Mouse (Mus musculus): ENCODE data around the gene Abhd12.
A peak's percentile ranks its signal among the peaks of the same experiment; 100 is the strongest.

Gene Abhd12

DNA sequence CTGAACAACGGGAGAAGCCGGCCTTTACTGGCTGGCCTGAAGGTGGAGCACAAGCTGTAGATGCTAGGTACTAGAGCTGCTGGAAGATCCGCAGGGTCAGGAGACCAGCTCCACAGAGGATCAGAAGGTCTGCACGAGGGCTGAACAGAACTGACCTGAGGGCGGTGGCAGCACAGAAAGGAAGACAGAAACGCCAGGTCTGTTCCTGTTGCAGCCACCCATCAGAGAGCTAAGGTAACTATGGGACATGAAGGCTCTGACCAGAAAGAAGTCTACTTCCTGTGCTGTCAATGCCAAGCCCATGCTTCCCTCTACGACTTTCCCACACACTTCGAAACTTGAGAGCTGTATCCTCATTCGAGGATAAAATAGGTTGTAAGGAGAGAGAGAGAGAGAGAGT, 53.3 kb downstream of the Abhd12 start:
- no peak for ATAC-seq (ENCODE audit: low TSS enrichment)

DNA sequence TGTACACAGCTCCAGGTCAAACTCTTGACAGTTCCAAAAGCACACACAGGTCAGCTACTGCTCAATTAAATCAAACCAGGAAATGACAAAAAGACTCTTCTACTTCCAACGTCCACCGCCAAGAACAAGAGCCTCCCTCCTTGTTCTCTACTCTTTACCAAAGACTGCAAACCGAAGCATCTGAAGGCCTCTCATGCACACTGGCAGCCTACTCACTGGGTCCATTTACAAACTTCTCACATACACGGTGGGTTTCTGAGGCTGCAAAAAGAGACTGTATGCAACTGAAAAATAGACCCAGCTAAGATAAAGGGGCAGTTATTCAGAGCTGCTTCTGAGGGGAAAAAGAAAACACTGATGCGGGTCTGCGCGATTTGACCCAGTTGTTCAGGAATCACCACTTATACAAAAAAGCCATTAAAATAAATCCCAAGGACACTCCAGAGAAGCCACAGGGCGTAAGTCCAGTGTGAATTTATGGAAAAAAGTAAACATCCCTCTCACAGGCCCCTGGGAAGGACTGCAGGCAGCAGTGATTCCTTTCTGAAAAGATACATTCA, 57.0 kb downstream of the Abhd12 start:
- ATAC-seq (ENCODE audit: low TSS enrichment) = no peak

DNA sequence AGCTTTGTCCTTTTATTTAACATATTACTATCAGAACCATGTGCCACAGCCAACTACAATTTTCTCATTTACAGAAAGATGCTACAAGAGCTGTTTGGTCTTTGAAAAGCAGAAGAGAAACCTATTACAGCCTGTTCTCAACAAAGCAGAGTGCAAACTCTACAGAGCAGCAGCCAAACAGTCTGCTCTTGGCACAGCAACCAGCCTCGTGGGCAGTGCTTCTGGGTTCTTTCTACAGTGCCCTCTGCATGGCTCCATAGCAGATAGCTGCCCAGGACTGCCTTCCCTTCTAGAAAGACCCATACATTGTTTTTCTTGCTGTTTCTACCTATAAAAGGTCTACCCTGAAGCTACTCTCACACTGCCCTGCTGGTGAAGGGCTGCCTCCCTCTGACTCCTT, 59.7 kb downstream of the Abhd12 start:
- peak; percentile 69 for ATAC-seq (ENCODE audit: low TSS enrichment)

DNA sequence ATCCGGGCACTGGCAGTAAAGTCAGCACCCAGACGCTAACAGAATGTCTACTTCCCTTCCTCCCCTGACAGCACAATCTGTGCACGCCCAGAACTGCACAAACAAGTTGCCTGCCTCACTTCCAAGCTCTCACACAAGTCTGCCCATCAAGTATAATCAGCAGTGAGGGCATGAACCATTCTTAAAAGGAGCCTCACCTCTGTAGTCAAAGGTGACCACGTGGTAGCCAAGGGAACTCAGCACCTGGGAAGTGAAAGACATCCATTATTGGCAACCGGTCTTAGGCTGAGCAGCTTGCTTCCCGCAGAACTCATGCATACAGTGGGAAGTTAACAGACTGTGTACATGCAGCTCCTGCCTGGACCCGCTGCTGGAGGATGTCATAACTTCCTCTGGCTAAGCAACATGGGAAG, 62.5 kb downstream of the Abhd12 start:
- 0 out of 2 replicates have a peak, but pooled peaks have one; percentile 20 for ATAC-seq (ENCODE audit: low TSS enrichment)

DNA sequence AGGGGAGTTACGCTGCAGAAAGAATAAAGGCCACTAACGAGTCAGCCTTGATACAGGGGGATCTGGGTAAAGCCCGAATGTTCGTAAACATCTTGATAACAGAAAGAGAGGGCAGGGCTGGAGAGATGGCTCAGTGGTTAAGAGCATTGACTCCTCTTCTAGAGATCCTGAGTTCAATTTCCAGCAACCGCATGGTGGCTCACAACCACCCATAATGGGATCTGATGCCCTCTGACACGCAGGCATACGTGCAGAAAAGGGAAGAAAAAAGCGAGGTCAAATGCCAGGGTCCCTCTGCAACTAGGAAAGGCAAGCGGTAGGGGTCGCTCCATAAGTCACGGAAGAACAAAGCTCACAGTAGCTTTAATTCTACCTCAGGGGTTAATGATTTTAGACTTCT, 63.4 kb downstream of the Abhd12 start:
- ATAC-seq (ENCODE audit: low TSS enrichment) = no peak

DNA sequence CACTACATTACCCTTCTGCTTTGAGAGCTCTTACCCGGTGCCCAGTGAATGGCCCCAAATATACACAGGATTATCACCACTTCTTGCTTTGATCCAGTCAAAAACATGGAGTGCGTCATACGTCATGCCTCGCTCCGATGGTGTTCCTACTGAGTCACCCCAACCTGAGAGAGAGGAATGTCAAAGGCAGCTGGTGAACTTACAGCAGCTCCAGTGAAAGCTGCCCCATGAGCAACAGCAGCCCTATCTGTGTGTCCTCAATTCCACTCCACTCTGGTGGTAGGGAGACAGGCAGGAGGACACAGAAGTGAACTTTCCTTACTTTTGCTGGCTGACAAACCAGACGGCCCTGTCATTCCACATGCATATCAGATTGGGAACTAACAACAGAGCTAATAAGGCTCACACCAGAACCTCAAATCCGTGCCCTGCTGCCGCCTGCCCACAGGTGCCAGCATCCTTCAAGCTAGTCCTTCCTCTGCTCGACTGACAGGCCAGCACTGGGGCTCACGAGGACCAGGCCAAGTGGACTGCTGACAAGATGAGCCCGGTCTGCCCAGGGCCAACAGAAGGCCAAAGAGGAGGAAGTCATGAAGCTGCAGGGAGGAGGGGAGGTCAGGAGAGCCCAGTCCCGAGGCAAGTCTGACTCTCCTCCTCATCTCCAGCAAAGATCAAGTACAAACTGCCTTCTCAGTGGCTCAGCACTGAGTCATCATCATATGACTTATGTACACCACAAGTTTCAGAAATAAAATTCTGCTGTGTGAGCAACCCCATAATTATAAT, 64.7 kb downstream of the Abhd12 start:
- ATAC-seq (ENCODE audit: low TSS enrichment) = peak; percentile 45; the same call in 1 of the 2 replicates

DNA sequence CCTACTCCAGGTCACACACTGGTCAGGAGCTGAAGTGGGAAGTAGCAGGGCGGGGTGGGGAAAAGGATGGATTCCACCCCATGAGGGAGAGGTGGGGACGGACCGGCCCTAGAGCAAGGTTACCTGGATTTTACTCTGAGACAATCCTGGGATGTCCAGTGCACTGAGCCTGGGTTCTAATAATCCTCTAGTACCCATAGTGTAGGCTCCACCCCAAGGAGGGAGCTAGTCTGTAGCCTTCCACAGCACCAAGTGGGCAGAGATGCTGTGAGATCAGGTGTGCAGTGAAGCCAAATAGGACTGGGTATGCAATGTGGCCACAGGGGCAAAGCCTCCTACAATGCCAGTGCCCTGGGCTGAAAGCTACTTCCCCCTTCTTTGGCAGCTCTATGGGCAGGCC, 66.8 kb downstream of the Abhd12 start:
- no peak for ATAC-seq (ENCODE audit: low TSS enrichment)

DNA sequence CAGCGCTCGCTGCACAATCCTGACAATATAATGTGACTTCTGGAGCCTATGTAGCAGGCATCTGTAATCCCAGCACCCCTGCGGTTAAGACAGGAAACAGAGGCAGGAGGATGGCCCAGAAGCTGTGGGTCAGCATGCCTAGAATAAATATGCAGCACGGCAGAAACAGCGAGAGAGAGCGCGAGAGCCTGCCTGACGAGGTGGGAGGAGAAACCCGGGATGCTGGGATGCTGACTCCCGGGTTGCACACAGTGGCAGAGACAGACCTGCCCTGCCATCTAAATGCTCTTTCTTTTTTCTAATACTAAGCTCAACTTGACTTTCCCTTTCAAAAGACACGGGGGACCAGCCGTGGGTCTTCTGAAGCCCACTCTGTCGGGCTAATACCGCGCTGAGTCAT, 67.6 kb downstream of the Abhd12 start:
- ATAC-seq (ENCODE audit: low TSS enrichment) = peak; percentile 32

DNA sequence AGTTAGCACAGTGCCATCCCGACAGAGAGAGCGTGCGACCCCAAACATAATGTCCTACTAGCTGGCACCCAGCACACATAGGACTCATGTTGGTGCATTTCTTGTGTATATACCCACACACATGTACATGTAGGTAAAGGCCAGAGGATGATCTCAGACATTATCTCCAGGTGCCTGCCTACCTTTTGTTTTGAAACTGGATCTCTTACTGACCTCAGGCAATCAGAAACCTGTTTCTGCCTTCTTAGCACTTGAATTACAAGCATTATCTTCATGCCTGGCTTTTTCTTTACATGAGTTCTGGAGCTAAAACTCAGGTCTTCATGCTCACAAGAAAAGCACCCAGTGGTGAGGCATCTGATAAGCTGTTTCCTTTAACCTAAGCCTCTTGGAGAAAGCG, 68.6 kb downstream of the Abhd12 start:
- ATAC-seq (ENCODE audit: low TSS enrichment) = no peak

DNA sequence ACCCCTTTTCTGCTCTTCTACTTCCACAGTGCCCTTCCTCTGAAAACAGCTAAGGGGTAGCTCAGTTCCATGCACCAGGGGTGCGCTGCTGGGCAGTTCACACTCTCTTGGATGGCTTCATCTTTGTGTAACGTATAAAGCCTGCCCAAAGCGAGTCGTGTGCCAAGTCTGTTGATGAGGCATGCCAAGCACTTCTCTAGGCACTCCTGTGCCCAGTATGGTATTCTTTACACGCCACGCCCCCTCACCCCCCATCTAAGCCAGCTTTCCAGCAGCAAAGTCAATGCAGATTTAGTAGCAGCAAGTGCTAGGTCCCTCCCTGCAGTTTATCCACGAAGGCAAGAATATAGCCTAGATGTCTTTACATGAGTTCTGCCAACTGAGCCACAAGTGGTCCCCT, 69.9 kb downstream of the Abhd12 start:
- ATAC-seq (ENCODE audit: low TSS enrichment) = no peak

DNA sequence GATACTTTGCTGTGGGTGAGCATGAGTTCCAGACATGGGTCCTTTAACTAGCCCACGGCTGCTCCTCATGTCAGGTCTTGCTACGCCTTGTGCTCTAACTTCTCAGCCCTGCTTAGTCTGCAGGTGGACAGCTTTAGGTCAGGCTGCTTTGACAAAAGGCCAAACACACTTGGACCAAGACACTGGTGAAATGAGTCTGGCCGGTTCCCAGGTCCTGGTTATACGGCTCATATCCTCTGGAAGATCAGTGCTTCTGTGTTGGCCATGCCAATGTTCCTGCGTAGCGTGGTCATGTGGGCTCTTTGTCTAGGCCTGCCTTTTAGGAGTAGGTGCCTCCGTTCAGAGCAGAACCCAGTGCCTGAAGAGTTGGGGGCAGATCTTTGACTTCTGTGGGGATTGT, 72.5 kb downstream of the Abhd12 start:
- no peak for ATAC-seq (ENCODE audit: low TSS enrichment)

DNA sequence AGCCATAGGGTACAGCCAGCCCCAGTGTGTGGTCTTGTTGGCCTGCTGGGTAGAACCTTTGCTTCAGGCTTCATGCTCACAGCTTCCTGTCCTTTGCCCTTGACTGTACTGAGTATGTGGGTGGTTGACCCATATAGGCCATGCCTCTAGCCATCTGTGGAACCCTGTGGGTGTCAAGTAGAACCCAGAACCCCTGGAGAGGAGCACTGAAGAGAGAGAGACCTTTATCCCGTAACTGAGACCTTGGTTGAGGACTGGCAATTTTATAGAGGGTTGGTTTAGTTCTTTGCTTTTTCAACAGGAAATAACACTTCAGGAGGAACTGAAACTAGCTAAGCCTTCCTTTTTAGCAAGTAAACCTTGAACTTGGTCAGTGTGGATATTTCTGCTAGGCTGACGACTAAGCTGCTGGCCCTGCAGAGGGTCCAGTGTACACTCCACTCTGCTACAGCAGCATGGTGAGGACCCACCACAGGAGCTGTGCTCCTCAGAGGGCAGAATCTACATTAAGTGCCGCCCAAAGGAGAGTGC, 73.6 kb downstream of the Abhd12 start:
- no peak for ATAC-seq (ENCODE audit: low TSS enrichment)

DNA sequence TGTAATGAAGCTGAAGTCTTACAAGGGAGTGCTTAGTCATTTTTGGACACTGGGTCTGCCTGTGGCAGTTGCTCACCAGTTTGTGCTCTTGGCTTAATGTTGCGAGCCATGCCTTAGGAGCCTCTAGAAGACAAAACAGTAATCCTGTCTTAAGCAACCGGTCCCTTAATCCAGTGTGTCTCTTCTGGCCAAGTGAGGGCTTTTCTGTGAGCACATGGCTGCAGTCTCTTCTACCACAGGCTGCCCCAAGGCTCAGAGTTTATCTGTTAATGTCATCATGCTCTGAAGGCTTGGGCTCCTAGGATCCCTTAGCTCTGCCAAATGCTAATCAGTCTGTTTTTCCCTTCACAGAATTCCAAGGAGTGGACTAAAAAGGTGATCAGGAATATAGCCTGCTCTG, 74.5 kb downstream of the Abhd12 start:
- ATAC-seq (ENCODE audit: low TSS enrichment) = no peak

DNA sequence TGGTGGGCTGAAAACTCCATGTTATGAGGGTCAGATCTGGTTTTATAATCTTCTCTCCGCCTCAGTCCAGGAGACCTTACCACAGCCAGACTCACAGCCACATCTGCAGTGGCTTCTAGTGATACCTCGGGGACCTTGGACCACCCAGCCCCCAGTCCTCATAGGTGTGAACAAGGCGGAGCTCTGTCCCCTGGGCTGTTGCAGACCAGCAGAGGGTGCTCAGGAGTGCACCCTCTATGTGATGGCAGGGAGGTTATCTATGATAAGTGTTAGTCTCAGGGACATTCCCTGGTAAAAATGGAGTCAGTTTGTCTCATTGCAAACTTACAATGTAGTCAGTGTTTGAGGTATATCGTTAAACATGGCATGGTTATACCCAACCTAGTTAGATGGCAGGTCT, 75.9 kb downstream of the Abhd12 start:
- ATAC-seq (ENCODE audit: low TSS enrichment) = peak; percentile 17; the same call in 1 of the 2 replicates

DNA sequence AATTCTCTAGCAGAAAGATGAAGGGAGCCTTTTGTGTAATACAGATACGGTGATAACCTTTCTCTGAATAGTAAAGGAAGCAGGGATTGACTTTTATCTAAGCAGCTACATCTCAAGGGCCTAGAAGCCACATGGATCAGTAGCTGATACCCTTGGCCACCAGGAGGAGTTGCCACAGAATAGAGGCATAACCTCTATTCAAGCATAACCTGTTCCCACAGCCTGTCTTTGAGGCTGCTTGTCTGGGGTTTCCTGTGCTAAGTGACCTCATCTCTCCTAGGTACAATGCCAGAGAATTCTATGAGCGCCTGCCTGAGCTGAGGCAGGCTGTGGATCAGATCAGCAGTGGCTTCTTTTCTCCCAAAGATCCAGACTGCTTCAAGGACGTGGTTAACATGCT, 76.4 kb downstream of the Abhd12 start:
- no peak for ATAC-seq (ENCODE audit: low TSS enrichment)

DNA sequence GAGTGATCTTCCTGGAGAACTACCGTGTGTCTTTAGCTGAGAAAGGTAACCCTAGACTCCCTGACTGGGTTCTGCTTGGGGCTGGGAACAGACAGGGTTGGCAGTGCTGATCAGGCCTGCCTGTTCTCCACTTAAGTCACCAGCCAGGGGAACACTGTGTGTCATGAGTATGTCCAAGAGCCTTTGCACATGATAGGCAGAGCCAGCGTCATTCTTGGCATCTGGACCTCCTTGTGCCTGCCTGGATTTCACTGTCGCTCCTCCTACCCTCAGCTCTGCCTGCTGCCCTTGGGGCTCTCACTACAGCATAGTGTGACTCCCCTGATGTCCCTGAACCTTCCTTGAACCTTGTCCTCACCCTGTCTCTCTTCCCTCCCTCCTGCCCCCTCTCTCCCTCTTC, 78.1 kb downstream of the Abhd12 start:
- ATAC-seq (ENCODE audit: low TSS enrichment) = no peak

DNA sequence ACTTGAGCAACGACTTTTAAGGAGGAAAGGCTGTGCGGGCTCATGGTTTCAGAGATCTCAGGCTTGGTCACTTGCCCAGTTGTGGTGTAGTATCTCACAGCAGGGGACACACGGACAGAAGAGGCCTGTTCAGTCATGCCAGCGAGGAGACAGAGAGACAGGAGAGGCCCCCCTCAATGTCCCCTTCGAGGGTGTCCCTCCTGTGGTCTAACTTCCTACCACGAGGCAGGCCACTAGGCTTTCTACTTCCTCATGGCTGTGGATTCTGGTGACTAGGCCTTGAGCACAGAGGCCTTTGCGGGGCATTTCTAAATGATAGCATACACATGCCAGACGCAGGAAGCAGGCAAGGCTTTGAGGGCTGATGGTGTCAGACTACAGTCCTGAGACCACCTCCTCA, 81.6 kb downstream of the Abhd12 start:
- ATAC-seq (ENCODE audit: low TSS enrichment) = no peak

DNA sequence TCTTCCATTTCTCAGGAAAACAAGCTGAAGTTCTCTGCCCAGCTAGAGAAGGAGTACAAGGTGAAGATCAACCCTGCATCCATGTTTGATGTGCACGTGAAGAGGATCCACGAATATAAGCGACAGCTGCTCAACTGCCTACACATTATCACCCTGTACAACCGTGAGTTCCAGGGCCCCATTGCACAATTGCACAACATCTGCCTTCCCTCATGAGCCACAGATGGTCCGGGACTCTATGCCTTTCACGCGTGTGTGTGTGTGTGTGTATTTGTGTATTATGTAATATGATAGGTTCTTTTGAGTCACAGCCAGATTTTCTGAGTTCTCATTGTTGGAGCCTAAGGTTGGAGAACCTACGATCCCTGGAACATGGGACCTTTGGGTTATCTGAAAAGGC, 83.8 kb downstream of the Abhd12 start:
- ATAC-seq (ENCODE audit: low TSS enrichment) = no peak

DNA sequence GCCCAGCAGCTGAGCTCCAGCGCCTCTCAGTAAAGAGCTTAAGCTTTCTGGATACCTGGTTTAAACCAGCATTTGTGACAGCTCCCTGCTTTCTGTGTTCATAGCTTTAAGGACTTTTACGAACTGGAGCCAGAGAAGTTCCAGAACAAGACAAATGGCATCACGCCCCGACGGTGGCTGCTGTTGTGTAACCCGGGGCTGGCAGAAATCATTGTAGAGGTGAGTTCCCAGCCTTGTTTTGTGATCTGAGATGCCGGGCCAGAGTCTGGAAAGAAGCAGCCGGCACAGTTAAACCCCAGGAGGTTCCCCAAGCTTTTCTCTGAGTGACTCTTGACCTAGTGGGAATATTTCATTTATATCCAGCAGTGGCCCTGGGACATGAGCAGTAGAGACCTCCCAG, 85.8 kb downstream of the Abhd12 start:
- no peak for ATAC-seq (ENCODE audit: low TSS enrichment)

DNA sequence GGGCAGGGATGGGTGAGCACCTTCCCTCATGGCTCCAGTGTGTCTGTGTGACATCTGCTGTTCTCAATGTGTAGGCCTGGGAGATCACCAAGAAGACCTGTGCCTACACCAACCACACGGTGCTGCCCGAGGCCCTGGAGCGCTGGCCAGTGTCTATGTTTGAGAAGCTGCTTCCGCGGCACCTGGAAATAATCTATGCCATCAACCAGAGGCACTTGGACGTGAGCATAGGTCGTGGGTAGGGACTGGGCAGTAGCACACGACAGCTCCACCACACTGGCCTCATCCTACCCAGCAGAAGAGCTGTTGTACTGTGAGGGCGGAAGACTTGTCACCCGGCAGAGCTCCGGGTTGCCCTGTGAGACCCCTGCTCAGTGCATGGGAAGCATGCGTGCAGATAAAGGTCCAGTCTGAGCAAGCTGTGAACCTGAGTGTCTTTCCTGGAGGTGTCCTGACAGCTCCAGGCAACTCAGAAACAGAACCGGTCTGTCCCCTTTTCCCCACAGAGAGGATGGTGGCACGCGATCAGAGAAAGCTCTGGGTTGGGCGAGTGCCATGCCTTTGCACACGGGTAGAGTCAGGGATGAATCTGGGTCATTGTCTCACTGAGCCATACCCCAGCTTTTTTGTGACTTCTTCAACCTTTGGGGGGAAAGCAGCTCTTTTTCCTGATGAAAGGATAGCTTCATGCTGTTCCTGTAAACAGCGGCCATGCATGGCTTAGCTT, 87.7 kb downstream of the Abhd12 start:
- peak; percentile 40; the same call in 1 of the 2 replicates for ATAC-seq (ENCODE audit: low TSS enrichment)

DNA sequence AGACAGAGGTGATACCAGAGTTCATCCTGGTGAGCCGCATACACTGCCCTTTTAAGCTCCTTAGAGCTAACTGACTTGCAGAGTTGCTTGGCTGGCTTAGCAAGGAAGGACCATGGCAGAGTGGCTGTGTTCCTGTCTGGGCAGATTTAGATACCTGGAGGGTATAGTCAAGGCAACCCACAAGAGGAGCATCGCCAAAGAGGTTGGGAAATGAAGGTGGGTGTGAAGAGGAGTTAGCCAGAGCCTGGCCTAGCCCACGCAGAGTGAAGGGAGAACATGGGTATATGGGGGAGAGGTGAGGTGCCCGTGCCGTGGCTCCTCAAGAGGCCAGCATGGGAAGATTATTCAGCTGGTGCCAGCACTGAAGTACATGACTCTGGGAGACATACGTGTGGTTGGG, 91.7 kb downstream of the Abhd12 start:
- no peak for ATAC-seq (ENCODE audit: low TSS enrichment)

DNA sequence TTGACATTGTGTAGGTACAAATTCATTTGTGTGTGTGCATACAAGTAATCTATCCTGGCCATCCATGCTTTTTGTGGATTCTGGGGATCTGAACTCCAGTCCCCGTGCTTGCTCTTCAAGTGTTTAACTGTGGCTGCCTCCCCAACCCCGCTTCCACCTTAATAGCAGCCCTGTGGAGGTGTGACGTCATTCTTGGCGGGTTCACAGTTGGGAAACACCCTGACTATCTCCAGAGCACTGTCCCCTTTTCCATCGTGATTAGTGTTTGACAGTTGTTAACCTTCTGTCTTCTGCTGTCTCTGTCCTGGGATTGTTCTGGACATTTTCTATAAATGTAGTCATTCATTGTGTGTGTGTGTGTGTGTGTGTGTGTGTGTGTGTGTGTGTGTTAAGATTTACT, 93.9 kb downstream of the Abhd12 start:
- ATAC-seq (ENCODE audit: low TSS enrichment) = no peak

DNA sequence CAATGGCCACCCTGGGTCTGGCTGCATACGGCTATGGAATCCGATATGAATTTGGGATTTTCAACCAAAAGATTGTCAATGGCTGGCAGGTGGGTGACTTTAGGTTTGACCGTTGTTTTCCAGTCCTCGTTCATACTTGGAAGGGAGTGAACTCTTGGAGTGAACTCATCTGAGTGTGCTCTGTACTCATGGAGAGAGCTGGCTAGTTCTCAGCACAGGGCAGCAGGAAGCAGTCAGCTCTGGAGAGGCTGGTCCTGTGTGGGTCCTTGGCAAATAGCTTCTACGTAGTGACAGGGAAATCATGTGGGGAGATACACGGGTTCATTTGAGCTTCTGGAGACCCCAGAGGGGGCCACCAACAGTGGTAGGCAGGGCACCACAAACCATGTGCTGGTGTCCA, 95.7 kb downstream of the Abhd12 start:
- no peak for ATAC-seq (ENCODE audit: low TSS enrichment)
